Mouse (Mus musculus) heart, embryonic 16.5 days (tissue): ENCODE results near the gene Arid3b. TPM values are rescaled to one million over a fixed set of nuclear protein-coding genes. Genes with fewer than 3 reads are reported as not detected.
"Not testable (repeated sequence)": the region's sequence is repeated elsewhere in the genome, so short reads cannot be mapped to it uniquely, and the experiment has no call there.

Experiments
- ATAC-seq: fragments of 200-750 bp; cut with Nextera tagmentation; replicated peaks from 2 replicates; pipeline ENCODE4 v1.8.0; 2017; ENCODE audit warnings: moderate number of reproducible peaks; ENCODE audit not compliant: insufficient read depth, low FRiP score; ENCODE audit errors: extremely low read depth
- H3K27ac ChIP-seq: fragments of 300-500 bp; sonication (generic); 2 replicates; pipeline ENCODE4 v1.5.1; 2014; ENCODE audit warnings: mild to moderate bottlenecking, low read length, control low read depth, moderate library complexity
- H3K27me3 ChIP-seq: fragments of 300-500 bp; sonication (generic); 2 replicates; pipeline ENCODE4 v1.6.1; 2014; ENCODE audit warnings: low read length, mixed read lengths; ENCODE audit not compliant: control insufficient read depth, insufficient read depth
- H3K36me3 ChIP-seq: fragments of 300-500 bp; sonication (generic); 2 replicates; pipeline ENCODE4 v1.6.1; 2014; ENCODE audit not compliant: control insufficient read depth, insufficient read depth
- H3K4me1 ChIP-seq: fragments of 300-500 bp; sonication (generic); 2 replicates; pipeline ENCODE4 v1.6.1; 2014; ENCODE audit warnings: low read length, mixed read lengths; ENCODE audit not compliant: control insufficient read depth, insufficient read depth
- H3K4me2 ChIP-seq: fragments of 300-500 bp; sonication (generic); 2 replicates; pipeline ENCODE4 v1.6.1; 2014; ENCODE audit warnings: low read depth, mild to moderate bottlenecking, control low read depth, low read length
- H3K4me3 ChIP-seq: fragments of 300-500 bp; sonication (generic); 2 replicates; pipeline ENCODE4 v1.5.1; 2014; ENCODE audit warnings: mild to moderate bottlenecking, control low read depth, low read length
- H3K9ac ChIP-seq: fragments of 300-500 bp; sonication (generic); 2 replicates; pipeline ENCODE4 v1.6.1; 2014; ENCODE audit warnings: low read length, control low read depth
- H3K9me3 ChIP-seq: fragments of 300-500 bp; sonication (generic); replicated peaks from 2 replicates; pipeline ENCODE4 v1.6.1; 2016; ENCODE audit warnings: low read length; ENCODE audit not compliant: control insufficient read depth
- WGBS: fragments of 180-500 bp; shearing (Covaris S2); extraction: QIAGEN DNeasy Blood & Tissue Kit; methylation state at CpG from one replicate; pipeline ENCODE4 v1.1.7; 2014; 5-methylcytosine and 5-hydroxymethylcytosine counted together
- polyA plus RNA-seq: library from polyadenylated mRNA; unstranded; fragments of >200 nt; fragmentation: Nextera tagmentation; extraction: Ambion mirVana; gene quantifications from 2 replicates; pipeline ENCODE4 v1.2.1, GENCODE M21; 2015

Gene Arid3b
- 7.5 and 8.8 TPM in 2 replicates for polyA plus RNA-seq

- Histone ChIP-seq H3K9me3 (no peaks in the 10 kb centered on the region), H3K4me3 (peak within 1 kb of the TSS; percentile 96), H3K36me3 (peaks cover 3% of the 10 kb centered on the region; the same call in 1 of the 2 replicates), H3K4me1 (peaks cover 29% of the 10 kb centered on the region), H3K27ac (peak within 1 kb of the TSS; percentile 80), H3K9ac (peak within 1 kb of the TSS; percentile 88), H3K4me2 (peak within 1 kb of the TSS; percentile 94), H3K27me3 (peaks cover 2% of the 10 kb centered on the region; the same call in 1 of the 2 replicates)
- under 1% methylated on average over 45 of the region's 45 CpGs for WGBS
- peak; percentile 98 for ATAC-seq
Observed at GRCm38 (mm10) chr9:57836581-57837170, at the start of gene Arid3b. Gene Arid3b, minus strand, starts transcription at chr9:57836793.

DNA sequence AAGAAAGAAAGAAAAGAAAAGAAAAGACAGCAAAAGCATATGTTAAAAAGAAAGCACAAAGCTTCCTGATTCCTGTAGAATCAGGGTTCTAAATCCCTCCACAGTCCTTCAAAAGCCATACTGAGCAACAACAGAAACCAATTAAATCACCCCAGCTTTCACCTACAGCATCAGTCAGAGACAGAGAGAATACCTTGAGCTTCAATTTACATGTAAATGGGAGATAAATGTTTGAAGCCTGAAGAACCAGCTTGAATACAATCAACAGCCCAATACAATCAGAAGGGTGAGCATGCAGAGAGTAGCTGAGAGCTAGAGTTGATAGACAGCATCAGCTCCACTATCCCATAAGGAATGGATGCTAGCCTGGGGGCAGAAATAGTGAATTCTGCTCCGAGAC lies 46.8 kb upstream of the Arid3b start:
- WGBS: 50% methylated on average over 1 of the region's 1 CpGs

GRCm38 (mm10) chr9:57881781-57882180 lies 45.2 kb upstream of the Arid3b start:
- not testable (repeated sequence) for H3K27ac ChIP-seq, H3K4me3 ChIP-seq, H3K36me3 ChIP-seq, H3K4me2 ChIP-seq, H3K9me3 ChIP-seq, H3K4me1 ChIP-seq, H3K27me3 ChIP-seq, H3K9ac ChIP-seq, ATAC-seq
- WGBS: 87% methylated on average over 2 of the region's 2 CpGs

More for the DNA sequence above, 46.8 kb upstream of the Arid3b start:
- no peak overlapping the region for H3K4me2 ChIP-seq
- H3K9ac ChIP-seq: no peak overlapping the region
- H3K27me3 ChIP-seq: no peaks in the 10 kb centered on the region
- no peaks in the 10 kb centered on the region for H3K4me1 ChIP-seq
- H3K27ac ChIP-seq: no peak overlapping the region
- ATAC-seq: no peak
- no peak overlapping the region for H3K4me3 ChIP-seq
- no peaks in the 10 kb centered on the region for H3K36me3 ChIP-seq
- no peaks in the 10 kb centered on the region for H3K9me3 ChIP-seq

GRCm38 (mm10) chr9:57880278-57880677 lies 43.7 kb upstream of the Arid3b start:
- Histone ChIP-seq H3K36me3 (no peaks in the 10 kb centered on the region), H3K27ac (no peak overlapping the region), H3K9me3 (no peaks in the 10 kb centered on the region), H3K27me3 (no peaks in the 10 kb centered on the region), H3K4me1 (no peaks in the 10 kb centered on the region), H3K4me3 (no peak overlapping the region), H3K9ac (no peak overlapping the region), H3K4me2 (no peak overlapping the region)
- no peak for ATAC-seq
- 24% methylated on average over 4 of the region's 4 CpGs for WGBS

DNA sequence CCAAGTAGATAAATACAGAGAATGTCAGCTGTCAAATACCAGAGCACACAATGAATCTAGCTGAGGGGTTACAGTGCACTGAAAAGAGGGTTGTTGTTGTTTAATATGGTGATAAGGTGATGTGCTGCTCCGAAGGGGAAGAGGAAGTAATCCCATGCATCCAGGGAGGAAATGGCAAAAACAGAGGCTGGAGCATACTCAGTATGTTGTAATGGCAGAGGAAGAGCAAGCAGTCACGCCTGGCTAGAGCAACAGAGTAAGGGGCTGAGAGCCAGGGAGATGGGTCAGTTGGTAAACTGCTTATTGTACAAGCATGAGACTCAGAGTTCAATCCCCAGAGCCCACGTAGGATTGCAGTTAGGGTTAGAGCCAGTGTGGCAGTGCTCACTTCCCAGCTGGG lies 42.6 kb upstream of the Arid3b start:
- Histone ChIP-seq H3K36me3 (no peaks in the 10 kb centered on the region), H3K4me3 (no peak overlapping the region), H3K9ac (no peak overlapping the region), H3K27ac (no peak overlapping the region), H3K27me3 (no peaks in the 10 kb centered on the region), H3K4me1 (no peaks in the 10 kb centered on the region), H3K9me3 (no peaks in the 10 kb centered on the region), H3K4me2 (no peak overlapping the region)
- WGBS: 37% methylated on average over 3 of the region's 3 CpGs
- ATAC-seq: no peak

DNA sequence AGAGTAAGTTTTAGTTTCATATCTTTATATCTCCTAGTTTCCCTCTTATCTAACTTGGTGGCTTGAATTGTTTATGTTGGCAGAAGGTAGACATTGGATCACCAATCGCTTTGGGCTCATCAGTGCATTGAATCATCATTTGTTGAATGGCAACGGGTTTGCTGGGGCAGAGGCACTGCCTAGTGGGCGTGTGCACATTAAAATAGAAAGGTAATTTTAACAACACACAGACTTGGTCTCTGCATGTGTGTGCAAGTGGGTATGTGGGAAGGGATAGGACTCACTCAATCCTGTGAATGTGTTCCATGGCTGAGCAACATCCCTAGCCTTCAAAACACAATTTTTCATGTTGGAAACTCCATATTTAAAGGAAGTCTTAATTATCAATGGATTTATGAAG lies 38.4 kb upstream of the Arid3b start:
- Histone ChIP-seq H3K4me1 (no peaks in the 10 kb centered on the region), H3K36me3 (no peaks in the 10 kb centered on the region), H3K4me3 (no peak overlapping the region), H3K4me2 (no peak overlapping the region), H3K9me3 (no peaks in the 10 kb centered on the region), H3K27me3 (no peaks in the 10 kb centered on the region), H3K27ac (no peak overlapping the region), H3K9ac (no peak overlapping the region)
- ATAC-seq: no peak
- 58% methylated on average over 3 of the region's 3 CpGs for WGBS

GRCm38 (mm10) chr9:57874134-57874533 lies 37.5 kb upstream of the Arid3b start:
- H3K4me3 ChIP-seq: no peak overlapping the region
- no peak for ATAC-seq
- H3K36me3 ChIP-seq: no peaks in the 10 kb centered on the region
- no peaks in the 10 kb centered on the region for H3K4me1 ChIP-seq
- H3K9ac ChIP-seq: no peak overlapping the region
- no peaks in the 10 kb centered on the region for H3K27me3 ChIP-seq
- H3K27ac ChIP-seq: no peak overlapping the region
- WGBS: 63% methylated on average over 5 of the region's 5 CpGs
- no peaks in the 10 kb centered on the region for H3K9me3 ChIP-seq
- H3K4me2 ChIP-seq: no peak overlapping the region

- no peaks in the 10 kb centered on the region for H3K27me3 ChIP-seq
- ATAC-seq: no peak
- no peak overlapping the region for H3K4me3 ChIP-seq
- no peaks in the 10 kb centered on the region for H3K9me3 ChIP-seq
- no peak overlapping the region for H3K27ac ChIP-seq
- no peak overlapping the region for H3K4me2 ChIP-seq
- WGBS: 52% methylated on average over 2 of the region's 2 CpGs
- H3K36me3 ChIP-seq: no peaks in the 10 kb centered on the region
- no peaks in the 10 kb centered on the region for H3K4me1 ChIP-seq
- no peak overlapping the region for H3K9ac ChIP-seq
Observed at GRCm38 (mm10) chr9:57870273-57870816, 33.8 kb upstream of the Arid3b start.

DNA sequence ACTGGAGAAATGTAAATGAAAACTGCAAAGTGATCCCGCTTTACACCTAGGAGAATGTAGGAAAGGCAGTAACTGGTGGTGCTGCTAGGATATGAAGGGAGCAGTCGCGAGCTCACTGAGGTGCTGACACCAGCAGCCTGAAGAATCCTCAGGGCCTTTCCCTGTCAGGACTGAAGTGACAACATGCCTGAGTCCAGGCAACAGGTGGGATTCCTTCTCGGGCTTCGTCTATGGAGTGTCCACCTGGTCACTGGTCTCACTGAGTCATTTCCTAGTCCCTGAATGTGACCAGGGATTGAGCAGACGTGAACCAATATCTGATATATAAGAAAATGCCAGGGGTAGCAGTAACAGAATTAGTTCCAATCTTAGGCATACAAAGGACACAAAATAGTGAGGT lies 32.2 kb upstream of the Arid3b start:
- Histone ChIP-seq H3K9ac (no peak overlapping the region), H3K4me1 (no peaks in the 10 kb centered on the region), H3K4me2 (no peak overlapping the region), H3K27me3 (no peaks in the 10 kb centered on the region), H3K9me3 (no peaks in the 10 kb centered on the region), H3K36me3 (no peaks in the 10 kb centered on the region), H3K27ac (no peak overlapping the region), H3K4me3 (no peak overlapping the region)
- WGBS: 71% methylated on average over 6 of the region's 6 CpGs
- no peak for ATAC-seq
